Mouse (Mus musculus) kidney, postnatal 10 days (tissue): ENCODE measurements around the gene Abcb9.

Source experiments
- DNase-seq: peaks from one replicate; pipeline ENCODE4 v3.0.0; 2021; ENCODE audit warnings: mixed read lengths

Abcb9 gene

DNA sequence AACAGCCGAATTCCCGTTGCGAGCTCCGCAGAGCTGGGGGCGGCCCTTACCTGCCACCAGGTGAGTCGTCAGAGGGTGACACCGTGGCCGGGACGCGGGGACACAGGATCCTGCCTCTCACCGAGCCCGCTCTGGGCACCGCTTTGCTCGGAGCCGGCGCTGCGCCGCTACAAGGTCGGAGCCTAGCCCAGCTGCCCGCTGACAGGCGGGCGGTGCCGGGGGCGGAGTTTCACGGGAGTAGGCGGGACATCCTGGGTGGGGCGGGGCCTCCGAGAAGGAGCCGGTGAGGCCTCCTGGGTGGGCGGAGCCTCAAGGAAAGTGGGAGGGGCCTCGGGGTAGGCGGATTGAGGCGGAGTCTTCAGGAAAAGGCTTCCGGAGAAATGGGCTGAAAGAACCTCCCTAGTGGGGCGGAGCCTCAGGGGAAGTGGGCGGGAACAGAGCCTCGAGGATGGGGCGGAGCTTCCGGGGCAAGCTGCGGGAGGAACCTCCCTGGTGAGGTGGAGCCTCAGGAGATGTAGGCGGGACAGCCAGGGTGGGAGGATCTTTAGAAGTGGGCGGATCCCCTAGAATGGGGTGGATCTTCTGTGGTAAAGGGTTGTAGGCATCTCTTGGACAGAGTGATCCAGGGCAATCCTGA, at the start of gene Abcb9:
Gene Abcb9, minus strand, starts transcription at position 203 of the 637 bp plus-strand sequence.
- DNase-seq, result peak; percentile 99

DNA sequence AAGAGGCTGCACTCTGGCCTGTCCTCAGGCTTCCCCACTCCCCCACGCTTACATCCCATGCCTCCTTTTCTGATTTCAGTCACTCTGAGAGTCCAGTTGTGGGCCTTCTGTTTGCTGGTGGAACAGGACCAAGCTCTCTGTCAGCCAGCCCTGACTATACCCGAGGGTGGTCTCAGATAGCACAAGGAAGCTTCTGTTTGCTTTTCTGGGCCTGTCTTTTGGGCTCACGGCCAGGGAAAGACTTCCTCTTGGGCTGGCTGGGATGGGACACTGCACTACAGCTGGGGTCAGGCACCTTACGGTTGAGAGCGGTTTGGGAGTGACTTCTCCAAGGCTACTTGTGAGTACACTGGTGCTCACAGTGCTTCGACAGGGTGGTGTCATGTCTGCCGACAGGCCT, 42.5 kb upstream of the Abcb9 start:
- no peak for DNase-seq

DNA sequence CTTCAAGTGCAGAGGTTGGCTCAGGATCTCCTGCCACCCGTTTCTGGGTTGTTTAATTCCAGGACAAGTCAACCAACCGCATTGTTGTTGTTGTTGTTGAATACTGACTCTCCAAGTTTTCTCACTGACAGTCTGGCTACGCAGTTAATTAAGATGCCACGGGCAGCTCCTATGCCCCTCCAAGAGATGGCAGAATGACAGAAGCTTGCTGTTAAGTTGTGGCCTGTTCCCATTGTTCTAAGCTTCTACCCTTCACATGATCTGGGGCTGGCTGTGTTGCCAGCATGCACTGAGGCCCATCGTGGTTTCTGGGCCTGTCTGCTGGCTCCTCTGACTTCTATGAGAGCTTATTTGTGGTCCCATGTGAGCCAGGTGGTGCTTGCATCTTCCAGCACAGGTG, 38.7 kb upstream of the Abcb9 start:
- no peak for DNase-seq

DNA sequence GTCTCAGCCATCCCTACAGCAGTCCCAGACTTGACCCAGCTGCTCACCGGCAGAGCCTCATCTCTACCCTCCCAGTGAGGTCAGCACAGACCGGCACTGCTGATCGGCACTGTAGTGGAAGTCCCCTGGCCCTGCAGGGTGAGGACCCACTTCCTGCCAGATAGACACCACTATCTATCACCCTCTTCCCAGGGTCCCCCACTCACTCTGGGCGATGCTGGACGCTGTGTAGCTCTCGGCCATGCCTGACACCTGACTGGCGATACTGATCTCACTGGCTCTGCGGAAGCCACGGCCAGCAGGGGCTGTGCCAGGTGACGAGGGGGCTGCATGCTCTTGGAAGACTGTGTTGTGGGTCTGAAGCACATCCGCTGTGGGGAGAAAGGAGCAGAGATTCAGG, 29.5 kb upstream of the Abcb9 start:
- no peak for DNase-seq

DNA sequence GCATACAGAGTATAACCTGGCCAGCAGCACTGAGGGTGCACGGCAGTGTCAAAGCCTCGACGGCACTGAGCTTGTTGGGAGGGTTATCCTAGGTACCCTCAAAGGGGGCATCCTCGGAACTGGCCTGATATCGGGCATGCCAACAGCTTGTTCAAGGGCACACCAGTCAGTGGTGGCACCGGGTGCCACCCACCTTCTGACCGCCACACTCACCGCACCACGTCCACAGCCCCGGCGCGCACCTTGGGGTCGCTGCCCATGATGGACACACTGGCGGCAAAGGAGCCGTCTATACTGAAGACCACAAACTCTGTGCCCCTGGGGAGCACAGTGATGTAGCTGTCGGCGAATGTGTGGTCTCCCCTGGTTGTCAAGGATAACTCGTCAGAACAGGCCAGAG, 26.8 kb upstream of the Abcb9 start:
- no peak for DNase-seq

DNA sequence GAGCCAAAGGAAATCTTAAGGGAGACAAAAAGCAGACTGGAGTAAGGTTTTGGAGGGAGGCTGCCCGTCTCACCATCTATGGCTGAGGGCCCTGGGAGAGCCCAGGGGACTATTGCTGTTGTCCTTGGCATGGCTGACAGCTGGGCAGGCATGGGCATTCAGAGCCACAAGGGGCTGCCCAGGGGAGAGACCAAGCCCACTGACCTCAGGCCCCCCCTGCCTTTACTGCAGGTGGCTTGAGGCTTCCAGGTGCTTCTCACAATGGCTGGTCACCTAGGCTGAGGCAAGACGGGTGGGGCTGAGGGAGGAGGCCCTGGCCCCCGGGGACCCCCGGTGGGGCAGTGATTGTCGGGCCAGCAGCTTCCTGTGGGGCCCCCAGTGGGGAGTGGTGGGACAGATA, 23.6 kb upstream of the Abcb9 start:
- DNase-seq, result no peak

DNA sequence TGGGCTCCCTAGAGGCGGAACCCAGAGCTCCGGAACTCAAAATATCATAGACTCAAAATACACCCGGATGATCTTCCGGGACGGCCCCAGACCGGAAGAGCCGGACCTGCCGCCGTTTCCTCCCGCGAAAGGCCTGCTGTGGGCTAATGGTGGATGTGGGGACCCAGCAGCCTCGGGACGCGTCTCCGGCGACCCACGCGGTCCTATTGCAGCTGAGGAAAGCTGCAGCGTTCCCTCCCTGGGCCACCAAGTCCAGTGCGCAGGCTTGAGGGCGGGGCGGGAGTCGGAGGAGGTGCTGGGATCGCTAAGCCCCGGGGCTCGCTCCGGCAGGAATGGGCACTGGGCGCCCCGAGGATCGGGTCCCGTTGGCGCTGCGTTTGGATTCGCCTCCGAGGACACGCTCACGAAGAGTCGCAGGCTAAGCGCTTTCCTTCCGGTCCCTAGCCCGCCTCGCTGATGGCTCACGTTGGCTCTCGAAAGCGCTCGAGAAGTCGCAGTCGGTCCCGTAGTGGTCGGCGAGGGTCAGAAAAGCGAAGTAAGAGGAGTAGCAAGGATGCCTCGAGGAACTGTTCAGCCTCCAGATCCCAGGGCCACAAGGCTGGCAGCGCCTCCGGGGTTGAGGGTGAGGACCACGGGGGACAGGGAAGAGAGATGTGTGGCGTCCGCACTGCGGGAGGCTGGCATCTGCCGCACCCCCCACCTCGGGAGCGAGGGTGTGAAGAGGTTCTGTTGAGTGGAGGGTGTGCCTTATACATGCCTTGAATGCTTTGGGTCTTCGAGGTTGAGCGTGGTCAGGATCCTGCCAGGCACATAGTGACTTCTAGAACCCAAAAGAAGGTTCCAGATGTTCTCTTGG, 20.6 kb upstream of the Abcb9 start, which contains the start of gene Arl6ip4:
Gene Arl6ip4, plus strand, starts transcription at position 100 of the 856 bp plus-strand sequence.
- peak; percentile 88 for DNase-seq

DNA sequence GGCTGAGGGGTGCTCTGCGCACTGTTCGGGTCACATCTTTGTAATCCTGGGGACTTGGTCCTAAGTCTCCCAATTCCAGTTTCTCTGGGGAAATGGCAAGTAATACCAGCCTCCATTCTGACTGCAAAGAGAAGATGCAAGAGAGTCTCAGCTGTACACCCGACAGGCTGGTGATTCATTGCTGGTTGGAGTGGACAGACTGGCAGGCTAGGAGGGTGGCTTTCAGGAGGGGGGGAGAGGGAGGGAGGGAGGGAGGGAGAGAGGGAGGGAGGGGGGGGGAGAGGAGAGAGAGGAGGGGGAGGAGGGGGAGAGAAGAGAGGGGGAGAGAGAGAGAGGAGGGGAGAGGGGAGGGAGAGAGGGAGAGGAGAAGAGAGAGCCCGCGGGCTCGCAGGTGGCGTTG, 19.9 kb upstream of the Abcb9 start:
- no peak for DNase-seq

DNA sequence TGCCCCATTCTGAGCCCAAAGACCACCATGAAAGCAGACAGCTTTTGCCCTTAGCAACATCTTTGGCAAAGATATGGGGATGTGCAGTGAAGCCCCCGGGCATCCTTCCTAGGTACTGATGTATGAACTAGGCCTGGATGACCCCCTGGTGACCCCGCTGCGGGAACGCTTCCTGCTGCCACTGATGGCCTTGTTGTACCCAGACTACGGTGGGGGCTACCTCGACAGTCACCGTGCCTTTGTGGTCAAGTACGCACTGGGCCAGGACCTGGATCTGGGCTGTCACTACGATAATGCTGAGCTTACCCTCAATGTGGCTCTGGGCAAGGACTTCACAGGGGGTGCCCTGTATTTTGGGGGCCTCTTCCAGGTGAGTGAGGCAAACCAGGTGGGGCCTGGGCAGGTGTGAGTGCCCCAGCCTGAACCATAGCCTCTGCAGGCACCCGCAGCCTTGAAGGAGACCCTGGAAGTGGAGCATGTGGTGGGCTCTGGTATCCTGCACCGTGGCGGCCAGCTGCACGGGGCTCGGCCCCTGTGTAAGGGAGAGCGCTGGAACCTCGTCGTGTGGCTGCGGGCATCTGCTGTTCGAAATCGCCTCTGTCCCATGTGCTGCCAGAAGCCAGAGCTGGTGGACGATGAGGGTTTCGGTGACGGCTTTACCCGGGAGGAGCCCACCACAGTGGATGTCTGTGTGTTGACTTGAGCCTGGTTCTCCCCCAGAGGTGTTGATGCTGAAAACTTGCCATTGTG, 18.9 kb upstream of the Abcb9 start:
- no peak for DNase-seq

DNA sequence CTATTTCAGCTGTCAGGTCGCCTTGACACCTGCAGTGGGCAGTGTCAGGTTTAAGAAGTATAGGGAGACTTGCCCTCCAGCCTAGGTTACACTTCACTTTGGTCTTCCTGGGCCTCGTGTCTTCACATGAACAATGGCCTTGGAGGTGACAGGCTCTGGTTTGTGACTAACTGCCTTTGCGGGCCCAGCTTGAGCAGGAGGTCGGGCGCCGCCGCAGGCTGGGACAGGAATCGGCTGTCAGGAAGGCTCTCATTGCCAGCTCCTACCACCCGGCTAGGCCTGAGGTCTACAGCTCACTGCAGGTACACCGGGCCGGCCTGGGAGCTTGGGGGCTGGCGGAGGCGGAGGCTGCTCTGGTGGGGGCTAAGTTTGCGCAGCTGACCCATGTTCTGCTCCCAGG, 17.4 kb upstream of the Abcb9 start:
- peak; percentile 77 for DNase-seq

DNA sequence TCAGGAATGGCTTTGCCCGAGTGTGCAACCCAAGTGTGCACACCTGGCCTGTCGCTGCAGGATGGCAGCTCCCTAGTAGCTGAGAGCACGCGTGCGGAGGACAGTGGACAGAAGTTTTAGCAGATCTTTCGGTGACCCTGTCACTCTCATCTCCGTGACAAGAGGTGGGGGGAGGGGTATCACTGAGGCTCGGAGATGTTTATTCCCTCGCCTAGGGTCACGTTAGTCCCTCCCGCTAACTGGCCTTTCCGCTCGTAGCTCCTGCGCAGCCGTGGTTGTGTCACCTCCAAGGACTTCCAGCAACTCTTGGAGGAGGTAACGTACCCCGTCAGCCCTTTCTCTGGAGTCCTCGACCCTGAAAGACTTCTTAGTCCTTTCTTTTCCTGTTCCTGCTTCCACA, 16.9 kb upstream of the Abcb9 start:
- peak; percentile 57 for DNase-seq

DNA sequence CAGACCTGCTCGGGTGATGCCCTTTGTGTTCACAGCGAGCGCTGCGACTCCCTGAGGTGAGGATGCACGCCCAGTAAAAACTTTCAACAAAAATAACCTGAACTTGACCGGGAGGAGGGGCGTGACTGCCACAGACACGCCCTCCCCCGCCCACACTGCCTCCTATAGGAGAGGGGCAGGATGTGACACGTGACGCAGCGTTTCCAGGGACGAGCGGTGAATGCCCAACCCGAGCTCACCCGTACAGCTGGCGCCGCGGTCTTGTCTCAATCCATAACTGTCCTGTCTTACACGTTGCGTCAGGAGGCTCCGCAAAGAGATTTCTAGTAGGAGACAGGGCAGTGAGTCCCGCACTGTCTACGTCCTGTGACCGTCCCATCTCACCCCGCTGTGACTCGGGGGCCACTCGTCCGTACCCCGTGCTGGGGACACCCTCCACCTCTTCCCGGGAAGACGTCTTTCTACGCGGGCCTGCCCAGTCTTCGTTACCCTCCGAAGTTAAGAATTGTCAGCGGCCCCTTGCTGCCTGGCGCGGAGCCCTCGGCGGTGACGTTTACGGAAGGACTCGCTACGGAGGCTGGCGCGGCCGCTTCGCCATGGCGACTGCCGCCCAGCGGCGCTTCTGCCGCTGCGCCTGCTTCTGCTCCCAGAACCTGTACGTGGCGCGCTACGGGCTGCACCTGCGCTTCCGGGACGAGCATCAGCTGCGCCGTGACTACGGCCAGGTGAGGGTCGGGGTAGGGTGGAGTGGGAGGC, 16.3 kb upstream of the Abcb9 start, which contains the start of gene Ogfod2:
Gene Ogfod2, plus strand, starts transcription at position 556 of the 756 bp plus-strand sequence.
- peak; percentile 97 for DNase-seq

DNA sequence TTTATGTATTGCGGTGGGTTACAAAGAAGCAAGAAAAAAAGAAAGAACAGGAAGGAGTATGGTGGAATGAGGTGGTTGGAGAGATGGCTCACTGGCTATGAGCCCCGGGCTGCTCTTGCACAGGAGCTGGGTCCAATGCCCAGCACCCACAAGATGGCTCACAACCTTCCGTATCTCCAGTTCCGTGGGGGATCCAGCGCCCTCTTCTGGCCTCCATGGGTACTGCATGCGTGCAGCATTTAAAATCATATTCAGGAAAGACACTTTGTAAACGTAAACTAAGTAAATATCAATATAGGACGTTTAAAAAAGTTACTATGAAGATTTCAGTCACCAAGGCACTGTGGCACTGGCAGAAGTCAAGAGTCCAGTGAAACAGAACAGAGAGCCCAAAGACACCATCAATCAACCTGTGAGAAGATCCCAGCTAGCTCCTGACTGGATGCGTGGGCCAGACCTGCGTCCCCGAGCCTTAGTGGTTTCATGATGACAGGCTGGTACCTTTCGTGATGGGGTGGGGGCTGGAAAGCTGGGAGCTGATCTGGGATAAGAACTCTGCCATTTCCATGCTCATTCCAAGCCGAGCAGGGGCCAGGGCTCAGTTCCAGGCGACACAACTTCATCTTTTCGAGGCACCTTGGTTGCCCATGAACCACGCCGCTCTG, 15.6 kb upstream of the Abcb9 start:
- peak; percentile 63 for DNase-seq

DNA sequence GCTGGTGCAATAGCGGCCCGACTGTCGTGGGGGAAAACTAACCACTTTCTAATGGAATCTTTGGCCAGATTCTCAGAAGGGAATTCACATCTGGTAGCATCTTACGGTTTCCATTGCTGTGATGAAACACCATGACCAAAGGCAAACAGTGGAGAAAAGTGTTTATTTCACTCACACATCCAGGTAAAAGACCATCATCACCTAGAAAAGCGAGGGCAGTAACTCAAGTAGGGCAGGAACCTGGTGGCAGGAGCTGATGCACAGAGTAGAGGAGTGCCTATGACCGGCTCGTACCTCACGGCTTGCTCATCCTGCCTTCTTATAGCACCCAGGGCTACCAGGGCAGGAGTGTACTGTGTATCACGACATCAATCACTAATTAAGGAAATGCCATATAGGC, 8.0 kb upstream of the Abcb9 start:
- DNase-seq, result no peak

DNA sequence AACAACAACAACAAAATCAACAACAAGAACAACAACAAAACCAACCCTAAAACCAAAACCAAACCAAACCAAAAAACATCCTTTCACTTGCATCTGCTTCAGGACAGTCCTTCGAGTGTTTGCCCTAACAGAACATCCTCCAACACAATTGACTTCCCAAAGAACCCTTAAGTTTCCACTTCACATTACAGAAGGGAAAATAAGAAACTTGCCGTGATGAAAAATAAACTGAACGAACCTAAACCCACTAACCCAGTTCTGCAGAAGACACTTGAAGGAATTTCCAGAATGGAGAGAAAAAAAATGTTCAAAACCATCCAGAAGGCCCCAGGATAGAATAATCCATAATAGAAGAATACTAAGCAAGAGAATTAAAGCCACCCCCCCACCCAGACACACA, 7.4 kb upstream of the Abcb9 start:
- DNase-seq, result no peak

DNA sequence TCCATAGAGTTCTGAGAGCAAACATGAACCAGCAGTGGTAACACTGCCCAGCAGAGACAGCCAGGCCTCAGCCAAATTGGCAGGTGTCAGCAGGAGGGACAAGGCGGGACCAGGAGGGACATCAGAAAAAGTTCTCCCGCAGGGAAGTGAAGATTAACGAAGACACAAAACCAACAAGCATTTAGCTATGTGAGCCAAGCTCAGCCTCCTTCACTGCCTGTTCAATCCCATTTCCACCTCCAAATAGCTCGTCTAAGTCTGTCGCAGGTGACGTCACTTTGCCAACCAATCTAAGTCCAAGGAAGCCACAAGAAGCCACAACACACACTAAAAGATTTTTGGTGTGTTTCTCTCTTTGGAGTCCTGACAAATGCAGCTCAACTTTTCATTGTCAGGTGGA, 6.7 kb upstream of the Abcb9 start:
- no peak for DNase-seq

DNA sequence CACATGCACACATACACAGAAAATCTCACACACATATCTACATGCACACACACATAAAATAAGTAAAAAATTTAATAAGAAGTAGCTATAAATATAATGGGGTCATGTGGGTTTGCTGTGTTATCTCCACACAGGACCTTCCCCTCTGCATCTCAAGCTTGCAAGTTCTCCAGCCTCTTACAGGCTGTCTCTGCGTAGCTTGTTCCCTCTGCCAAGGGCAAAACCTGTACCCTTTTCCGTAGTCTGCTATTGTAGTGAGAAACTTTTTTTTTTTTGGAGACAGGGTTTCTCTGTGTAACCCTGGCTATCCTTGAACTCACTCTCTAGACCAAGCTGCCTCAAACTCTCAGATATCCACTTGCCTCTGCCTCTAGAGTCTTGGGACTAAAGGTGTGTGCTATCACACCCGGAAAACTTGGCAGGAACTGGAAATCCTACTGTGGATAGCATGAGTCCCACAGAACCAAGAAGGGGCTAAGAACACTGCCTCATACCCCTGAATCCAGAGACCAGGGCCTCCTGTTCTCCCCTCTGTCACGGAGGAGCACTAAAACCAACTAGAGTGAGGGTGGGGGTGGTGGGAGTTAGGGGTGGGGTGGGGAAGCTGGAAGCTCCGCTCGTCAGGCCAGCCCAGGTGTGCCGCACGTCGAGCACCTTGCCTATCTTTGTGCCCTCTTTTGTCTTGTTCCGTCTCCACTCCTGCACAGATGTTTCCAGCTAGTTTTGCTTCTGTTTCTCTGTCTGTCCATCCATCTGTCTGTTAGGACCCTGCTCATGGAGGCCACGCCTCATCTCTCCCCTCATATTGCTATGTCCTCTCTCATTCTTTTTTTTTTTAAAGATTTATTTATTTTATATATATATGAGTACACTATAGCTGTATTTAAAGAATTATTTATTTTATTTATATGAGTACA, 4.8 kb upstream of the Abcb9 start:
- no peak for DNase-seq

DNA sequence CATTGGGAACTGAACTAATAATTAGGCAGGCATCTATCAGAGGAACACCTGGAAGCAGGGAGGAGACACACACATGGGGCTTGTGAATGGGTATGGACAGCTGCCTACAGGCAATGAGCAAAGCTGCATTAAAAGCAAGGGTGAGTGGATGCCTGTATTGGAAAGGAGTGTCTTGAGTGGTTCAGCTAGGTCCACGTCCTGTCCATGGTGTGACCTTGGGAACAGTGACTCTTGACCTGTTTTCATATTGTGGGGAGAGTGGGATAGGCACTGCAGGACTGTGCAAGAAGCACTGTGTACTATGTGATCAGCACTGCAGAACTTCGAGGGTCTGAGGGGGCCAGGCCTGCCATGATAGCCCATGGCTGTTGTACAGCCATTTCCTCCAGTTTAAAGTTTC, 3.3 kb upstream of the Abcb9 start:
- DNase-seq, result no peak

DNA sequence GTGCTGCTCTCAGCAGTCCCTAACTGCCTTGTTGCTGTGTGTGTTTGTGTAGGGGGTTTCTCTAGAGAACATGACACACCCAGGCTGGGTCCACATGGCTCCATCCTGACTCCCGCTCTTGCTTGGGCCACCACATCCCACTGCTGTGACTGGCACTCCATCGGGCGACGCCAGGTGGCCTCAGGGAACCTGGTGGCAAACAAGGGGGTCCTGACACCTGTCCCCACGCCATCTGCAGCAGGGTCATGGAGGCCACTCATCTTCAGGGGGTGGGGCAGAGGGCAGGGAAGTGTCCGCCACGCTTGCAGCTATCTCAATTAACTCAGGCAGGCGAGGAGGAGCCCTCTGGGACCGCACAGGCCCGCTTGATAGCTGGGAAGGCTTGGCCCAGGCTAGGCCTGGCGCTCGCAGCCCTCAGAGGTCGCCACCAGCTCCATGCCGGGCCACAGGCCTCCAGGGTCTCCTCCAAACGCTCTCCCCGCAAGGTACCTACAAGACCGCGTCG, 469 bp downstream of the Abcb9 start:
- peak; percentile 49 for DNase-seq

DNA sequence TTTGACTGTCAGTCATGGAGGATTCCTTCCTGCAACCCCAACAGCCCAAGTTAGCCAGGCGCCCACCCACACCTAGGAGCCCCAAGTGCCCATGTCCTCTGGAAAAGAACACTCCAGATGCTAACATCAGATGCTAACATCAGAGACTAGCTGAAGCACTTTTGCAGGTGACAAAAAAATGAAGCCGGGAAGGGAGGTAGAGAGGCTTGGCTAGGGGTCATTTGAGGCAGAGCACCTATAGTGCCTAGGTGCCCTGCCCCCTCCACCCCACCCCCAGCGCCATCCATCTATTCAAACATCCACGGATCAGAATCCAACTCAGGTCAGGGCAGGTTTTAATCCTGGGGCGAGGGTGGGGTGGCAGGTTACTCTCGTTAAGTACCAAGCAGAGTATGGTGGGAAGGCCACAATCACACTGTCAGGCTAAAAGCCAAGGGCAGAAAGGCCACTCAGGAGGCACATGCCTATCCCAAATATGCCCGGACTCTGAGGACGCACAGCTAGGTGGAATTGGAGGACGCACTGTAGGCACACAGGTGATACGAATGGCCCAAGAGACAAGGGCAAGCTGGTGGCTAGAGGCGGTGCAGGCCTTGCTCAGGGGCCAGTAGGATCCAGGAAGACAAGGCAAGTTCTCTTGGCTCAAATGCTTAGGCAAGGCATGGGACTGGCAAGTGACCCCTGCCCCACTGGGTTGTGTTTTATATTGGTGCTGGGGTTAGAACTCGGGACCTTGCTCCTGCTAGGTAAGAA, 1.6 kb downstream of the Abcb9 start:
- no peak for DNase-seq
